Mouse (Mus musculus) ES-Bruce4 (cell line): ENCODE measurements around the gene Cd7.

Source experiments
- CTCF ChIP-seq: IDR thresholded peaks from one replicate; pipeline ENCODE4 v1.8.1; 2011; ENCODE audit warnings: low read depth, low read length
- EP300 ChIP-seq: IDR thresholded peaks from 2 replicates; pipeline ENCODE4 v1.6.1; 2011; ENCODE audit warnings: low read depth, low read length; ENCODE audit not compliant: insufficient read depth
- POLR2A ChIP-seq: IDR thresholded peaks from one replicate; pipeline ENCODE4 v1.8.1; 2011; ENCODE audit warnings: low read length; ENCODE audit not compliant: insufficient read depth

GRCm38 (mm10) chr11:121024163-121024562 is 15.1 kb downstream of the Cd7 start:
- no peak for TF ChIP-seq POLR2A
- no peak for TF ChIP-seq CTCF
- no peak for TF ChIP-seq EP300
